Mouse (Mus musculus): ENCODE data around the gene Fcgr4. TPM values are rescaled to one million over a fixed set of nuclear protein-coding genes. Genes with fewer than 3 reads are reported as not detected.
A peak's percentile ranks its signal among the peaks of the same experiment; 100 is the strongest.

The Fcgr4 gene
- polyA plus RNA-seq, 1 experiment from 2014 or later, result 0.47 TPM

GRCm38 (mm10) chr1:171006905-171007304 is 11.8 kb upstream of the Fcgr4 start:
- no peak overlapping the region for H3K27ac ChIP-seq (ENCODE audit: low read depth)
- ATAC-seq (ENCODE audit: insufficient read depth), result no peak
- H3K4me1 ChIP-seq (ENCODE audit: insufficient read depth), result no peaks in the 10 kb centered on the region
- no peaks in the 10 kb centered on the region for H3K27me3 ChIP-seq (ENCODE audit: insufficient read depth, low read length)
- no peaks in the 10 kb centered on the region for H3K36me3 ChIP-seq (ENCODE audit: insufficient read depth)
- H3K9ac ChIP-seq, result no peak overlapping the region
- WGBS, result 87% methylated on average over 2 of the region's 2 CpGs
- peaks cover 5% of the 10 kb centered on the region for H3K9me3 ChIP-seq (ENCODE audit: low read depth, low read length)
- no peak overlapping the region for H3K4me2 ChIP-seq
- TF ChIP-seq CTCF (IDR thresholded peaks at IDR 0.05; ENCODE audit: low read depth), result peak; percentile 31; the same call in 1 of the 2 replicates
- H3K4me3 ChIP-seq (ENCODE audit: low read depth, low read length), result no peak overlapping the region
- no peak for DNase-seq

- Histone ChIP-seq H3K27ac (ENCODE audit: low read depth) (no peak overlapping the region), H3K9ac (no peak overlapping the region), H3K9me3 (ENCODE audit: low read depth, low read length) (peaks cover 5% of the 10 kb centered on the region), H3K36me3 (ENCODE audit: insufficient read depth) (no peaks in the 10 kb centered on the region), H3K4me2 (no peak overlapping the region), H3K4me3 (ENCODE audit: low read depth, low read length) (no peak overlapping the region), H3K27me3 (ENCODE audit: insufficient read depth, low read length) (no peaks in the 10 kb centered on the region), H3K4me1 (ENCODE audit: insufficient read depth) (no peaks in the 10 kb centered on the region)
- WGBS, result 76% methylated on average over 4 of the region's 4 CpGs
- DNase-seq, result no peak
- ATAC-seq (ENCODE audit: insufficient read depth), result no peak
- TF ChIP-seq CTCF (IDR thresholded peaks at IDR 0.05; ENCODE audit: low read depth), result no peak
Observed at GRCm38 (mm10) chr1:171011733-171012132, 7.0 kb upstream of the Fcgr4 start.

DNA sequence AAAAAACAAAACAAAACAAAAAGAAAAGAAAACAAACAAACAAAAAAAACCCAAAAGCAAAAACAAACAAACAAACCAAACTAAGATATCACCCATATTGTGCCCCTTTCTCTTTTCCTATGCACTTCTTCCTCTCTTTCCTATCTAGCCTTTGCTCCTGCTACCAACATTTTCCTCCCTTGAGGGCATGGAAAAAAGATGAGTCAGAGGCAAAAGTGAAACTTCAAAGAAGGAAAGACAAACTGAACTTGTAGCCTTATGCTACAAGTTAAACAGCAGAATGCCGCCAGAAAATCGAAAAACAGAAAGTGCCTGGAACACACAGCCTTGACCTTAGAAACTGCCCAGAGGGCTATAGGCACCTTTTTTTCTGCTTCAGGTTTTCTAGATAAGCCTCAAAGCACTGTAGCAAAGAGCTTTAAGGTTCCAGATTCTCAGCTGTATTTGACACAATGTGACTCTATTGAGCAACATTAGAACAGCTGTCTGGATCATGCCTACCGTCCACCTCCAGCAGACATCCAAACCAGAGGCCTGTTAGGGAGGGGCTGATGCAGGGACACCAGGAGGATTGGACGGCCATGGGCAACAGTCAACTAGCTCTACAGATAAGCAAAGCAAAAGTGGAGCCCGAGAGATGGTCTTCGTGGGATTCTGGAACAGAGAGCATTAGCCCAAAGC is 1.9 kb upstream of the Fcgr4 start:
- Histone ChIP-seq H3K27me3 (ENCODE audit: insufficient read depth, low read length) (no peaks in the 10 kb centered on the region), H3K36me3 (ENCODE audit: insufficient read depth) (no peaks in the 10 kb centered on the region), H3K9ac (no peak overlapping the region), H3K4me2 (no peak overlapping the region), H3K4me1 (ENCODE audit: insufficient read depth) (no peaks in the 10 kb centered on the region), H3K4me3 (ENCODE audit: low read depth, low read length) (no peak overlapping the region), H3K9me3 (ENCODE audit: low read depth, low read length) (no peaks in the 10 kb centered on the region), H3K27ac (ENCODE audit: low read depth) (no peak overlapping the region)
- no peak for DNase-seq
- ATAC-seq (ENCODE audit: insufficient read depth), result no peak
- WGBS, result 68% methylated on average over 6 of the region's 6 CpGs
- no peak for TF ChIP-seq CTCF (IDR thresholded peaks at IDR 0.05; ENCODE audit: low read depth)

GRCm38 (mm10) chr1:171017468-171018158 is 1.1 kb upstream of the Fcgr4 start:
- 41% methylated on average over 6 of the region's 6 CpGs for WGBS

GRCm38 (mm10) chr1:171019311-171019950 is 711 bp downstream of the Fcgr4 start:
- DNase-seq (no peak), ATAC-seq (ENCODE audit: insufficient read depth) (no peak)
- WGBS, result 65% methylated on average over 7 of the region's 7 CpGs
- no peak overlapping the region for H3K4me3 ChIP-seq (ENCODE audit: low read depth, low read length)
- no peaks in the 10 kb centered on the region for H3K36me3 ChIP-seq (ENCODE audit: insufficient read depth)
- H3K27ac ChIP-seq (ENCODE audit: low read depth), result no peak overlapping the region
- H3K9ac ChIP-seq, result no peak overlapping the region
- no peak overlapping the region for H3K4me2 ChIP-seq
- H3K9me3 ChIP-seq (ENCODE audit: low read depth, low read length), result no peaks in the 10 kb centered on the region
- no peaks in the 10 kb centered on the region for H3K4me1 ChIP-seq (ENCODE audit: insufficient read depth)
- no peaks in the 10 kb centered on the region for H3K27me3 ChIP-seq (ENCODE audit: insufficient read depth, low read length)
- TF ChIP-seq CTCF (IDR thresholded peaks at IDR 0.05; ENCODE audit: low read depth), result no peak

More at GRCm38 (mm10) chr1:171017468-171018158, 1.1 kb upstream of the Fcgr4 start:
- no peak overlapping the region for H3K4me2 ChIP-seq
- no peak for TF ChIP-seq CTCF (IDR thresholded peaks at IDR 0.05; ENCODE audit: low read depth)
- H3K9ac ChIP-seq, result no peak overlapping the region
- no peak overlapping the region for H3K4me3 ChIP-seq (ENCODE audit: low read depth, low read length)
- H3K27ac ChIP-seq (ENCODE audit: low read depth), result no peak overlapping the region
- no peaks in the 10 kb centered on the region for H3K36me3 ChIP-seq (ENCODE audit: insufficient read depth)
- H3K9me3 ChIP-seq (ENCODE audit: low read depth, low read length), result no peaks in the 10 kb centered on the region
- H3K27me3 ChIP-seq (ENCODE audit: insufficient read depth, low read length), result no peaks in the 10 kb centered on the region
- DNase-seq, result no peak
- H3K4me1 ChIP-seq (ENCODE audit: insufficient read depth), result no peaks in the 10 kb centered on the region
- no peak for ATAC-seq (ENCODE audit: insufficient read depth)

DNA sequence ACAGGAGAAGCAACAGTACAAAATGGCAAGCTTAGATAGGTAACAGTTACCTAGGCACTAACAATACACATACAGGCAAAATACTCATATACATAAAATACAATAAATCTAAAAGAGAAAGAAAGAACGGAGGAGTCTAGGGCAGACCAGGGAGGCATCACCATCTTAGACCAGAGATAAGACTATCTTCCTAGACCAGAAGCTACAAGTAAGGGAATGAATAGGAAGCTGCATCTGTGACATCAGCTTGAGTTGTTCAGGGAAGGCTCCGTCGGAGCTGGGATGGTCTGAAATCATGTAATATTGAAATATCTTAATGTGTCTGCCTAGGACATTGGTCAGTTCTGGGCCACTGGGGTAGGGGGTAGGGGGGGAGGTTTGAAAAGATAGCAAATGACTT is 13.0 kb downstream of the Fcgr4 start:
- Histone ChIP-seq H3K9ac (no peak overlapping the region), H3K4me1 (ENCODE audit: insufficient read depth) (no peaks in the 10 kb centered on the region), H3K4me3 (ENCODE audit: low read depth, low read length) (no peak overlapping the region), H3K9me3 (ENCODE audit: low read depth, low read length) (no peaks in the 10 kb centered on the region; the same call in 1 of the 2 replicates), H3K27me3 (ENCODE audit: insufficient read depth, low read length) (no peaks in the 10 kb centered on the region; the same call in none of the 2 replicates), H3K27ac (ENCODE audit: low read depth) (no peak overlapping the region), H3K4me2 (no peak overlapping the region), H3K36me3 (ENCODE audit: insufficient read depth) (no peaks in the 10 kb centered on the region)
- ATAC-seq (ENCODE audit: insufficient read depth) (no peak), DNase-seq (no peak)
- WGBS, result 83% methylated on average over 3 of the region's 3 CpGs
- no peak for TF ChIP-seq CTCF (IDR thresholded peaks at IDR 0.05; ENCODE audit: low read depth)

DNA sequence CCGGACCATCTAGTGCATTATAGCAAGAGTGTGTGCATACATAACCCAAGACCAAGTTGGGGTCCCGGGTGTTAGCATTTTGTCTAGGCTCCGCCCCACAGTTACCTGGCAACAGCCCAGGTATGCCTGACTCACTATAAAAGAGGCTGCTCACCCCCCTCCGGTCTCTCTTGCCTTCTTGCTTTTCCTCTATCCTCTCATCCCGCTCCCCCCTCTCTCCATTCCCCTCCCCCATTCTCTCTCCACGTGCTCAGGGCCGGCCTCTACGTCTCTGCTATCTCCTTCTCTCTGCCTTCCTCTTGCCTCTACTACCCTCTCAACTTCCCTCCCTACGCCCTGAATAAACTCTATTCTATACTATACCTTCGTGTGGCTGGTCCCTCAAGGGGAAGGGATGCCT is 14.0 kb downstream of the Fcgr4 start:
- no peaks in the 10 kb centered on the region; the same call in 1 of the 2 replicates for H3K9me3 ChIP-seq (ENCODE audit: low read depth, low read length)
- ATAC-seq (ENCODE audit: insufficient read depth), result no peak
- no peaks in the 10 kb centered on the region for H3K4me1 ChIP-seq (ENCODE audit: insufficient read depth)
- no peak for TF ChIP-seq CTCF (IDR thresholded peaks at IDR 0.05; ENCODE audit: low read depth)
- peak overlapping the region; percentile 59 for H3K4me3 ChIP-seq (ENCODE audit: low read depth, low read length)
- H3K9ac ChIP-seq, result peak overlapping the region; percentile 38; the same call in 1 of the 2 replicates
- no peak overlapping the region for H3K27ac ChIP-seq (ENCODE audit: low read depth)
- H3K4me2 ChIP-seq, result peak overlapping the region; percentile 94
- DNase-seq, result peak; percentile 34
- H3K36me3 ChIP-seq (ENCODE audit: insufficient read depth), result no peaks in the 10 kb centered on the region
- 3% methylated on average over 10 of the region's 10 CpGs for WGBS
- no peaks in the 10 kb centered on the region; the same call in none of the 2 replicates for H3K27me3 ChIP-seq (ENCODE audit: insufficient read depth, low read length)

Data from lung, embryonic 14.5 days (tissue).